Mouse (Mus musculus): ENCODE data around the gene Grik2.
"Not testable (repeated sequence)": the region's sequence is repeated elsewhere in the genome, so short reads cannot be mapped to it uniquely, and the experiment has no call there.

Gene Grik2

GRCm38 (mm10) chr10:49319880-49320279 lies 468.7 kb downstream of the Grik2 start:
- DNase-seq (ENCODE audit: low spot score) = no peak

GRCm38 (mm10) chr10:49256247-49256939 lies 532.2 kb downstream of the Grik2 start:
- DNase-seq (ENCODE audit: low spot score) = no peak

GRCm38 (mm10) chr10:49237356-49237755 lies 551.2 kb downstream of the Grik2 start:
- not testable (repeated sequence) for DNase-seq (ENCODE audit: low spot score)

GRCm38 (mm10) chr10:49236844-49237243 lies 551.7 kb downstream of the Grik2 start:
- not testable (repeated sequence) for DNase-seq (ENCODE audit: low spot score)

- no peak for DNase-seq (ENCODE audit: low spot score)
Measured at GRCm38 (mm10) chr10:49220096-49220495, 568.5 kb downstream of the Grik2 start.

GRCm38 (mm10) chr10:49219631-49220030 lies 568.9 kb downstream of the Grik2 start:
- DNase-seq (ENCODE audit: low spot score) = no peak

- no peak for DNase-seq (ENCODE audit: low spot score)
Measured at GRCm38 (mm10) chr10:49191773-49192371, 596.7 kb downstream of the Grik2 start.

GRCm38 (mm10) chr10:49191291-49191690 lies 597.3 kb downstream of the Grik2 start:
- no peak for DNase-seq (ENCODE audit: low spot score)

GRCm38 (mm10) chr10:49154134-49154533 lies 634.4 kb downstream of the Grik2 start:
- no peak for DNase-seq (ENCODE audit: low spot score)

GRCm38 (mm10) chr10:49151496-49151895 lies 637.1 kb downstream of the Grik2 start:
- DNase-seq (ENCODE audit: low spot score) = not testable (repeated sequence)

GRCm38 (mm10) chr10:49149714-49150113 lies 638.9 kb downstream of the Grik2 start:
- DNase-seq (ENCODE audit: low spot score) = no peak

GRCm38 (mm10) chr10:49142658-49143057 lies 645.9 kb downstream of the Grik2 start:
- DNase-seq (ENCODE audit: low spot score) = no peak

GRCm38 (mm10) chr10:49136816-49137215 lies 651.8 kb downstream of the Grik2 start:
- DNase-seq (ENCODE audit: low spot score) = no peak

- no peak for DNase-seq (ENCODE audit: low spot score)
Measured at GRCm38 (mm10) chr10:49131311-49131710, 657.3 kb downstream of the Grik2 start.

- DNase-seq (ENCODE audit: low spot score) = no peak
Measured at GRCm38 (mm10) chr10:49050339-49050738, 738.2 kb downstream of the Grik2 start.

GRCm38 (mm10) chr10:49049391-49049790 lies 739.2 kb downstream of the Grik2 start:
- no peak for DNase-seq (ENCODE audit: low spot score)
